Mouse (Mus musculus) lung, adult 2 months (tissue): ENCODE measurements around the gene Dnlz. TPM values are rescaled to one million over a fixed set of nuclear protein-coding genes. Genes with fewer than 3 reads are reported as not detected.

Source experiments
- DNase-seq: peaks from one replicate; pipeline ENCODE4 v3.0.0; 2022
- H3K4me1 ChIP-seq: fragments of 200-500 bp; 2 replicates; pipeline ENCODE4 v1.6.1; 2011; ENCODE audit warnings: low read length; ENCODE audit not compliant: control insufficient read depth, insufficient read depth
- H3K4me3 ChIP-seq: fragments of 200-500 bp; replicated peaks from 2 replicates; pipeline ENCODE3; 2011; ENCODE audit warnings: low read depth, mild to moderate bottlenecking, control low read depth, low read length; ENCODE audit errors: extremely low read depth
- CTCF ChIP-seq: fragments of 200-500 bp; IDR thresholded peaks from 2 replicates; pipeline ENCODE4 v1.5.1; 2011; ENCODE audit warnings: mild to moderate bottlenecking, low read length, control low read depth; ENCODE audit not compliant: insufficient read depth
- POLR2A ChIP-seq: fragments of 200-500 bp; IDR thresholded peaks from 2 replicates; pipeline ENCODE4 v1.6.1; 2011; ENCODE audit warnings: low read depth, mild to moderate bottlenecking, control low read depth, low read length, borderline replicate concordance; ENCODE audit errors: extremely low read depth
- WGBS: fragments of 180-500 bp; shearing (Covaris S2); methylation state at CpG from one replicate; pipeline ENCODE4 v1.1.7; 2018; 5-methylcytosine and 5-hydroxymethylcytosine counted together
- polyA plus RNA-seq: library from polyadenylated mRNA; depleted of rRNA; stranded (reverse); fragments of >200 nt; gene quantifications from 2 replicates; pipeline ENCODE4 v1.2.3, GENCODE M21; 2012

Dnlz gene
- polyA plus RNA-seq, 1 experiment = 16.3 TPM

GRCm38 (mm10) chr2:26357484-26357883 lies 5.6 kb upstream of the Dnlz start:
- 64% methylated on average over 15 of the region's 15 CpGs for WGBS
- TF ChIP-seq POLR2A = no peak
- TF ChIP-seq CTCF = no peak
- H3K4me1 ChIP-seq = peaks cover 1% of the 10 kb centered on the region; the same call in 1 of the 2 replicates
- H3K4me3 ChIP-seq = no peak overlapping the region
- DNase-seq = no peak

GRCm38 (mm10) chr2:26356678-26357077 lies 4.8 kb upstream of the Dnlz start:
- 56% methylated on average over 7 of the region's 7 CpGs for WGBS
- no peak for DNase-seq

GRCm38 (mm10) chr2:26356231-26356630 lies 4.3 kb upstream of the Dnlz start:
- WGBS = 83% methylated on average over 4 of the region's 4 CpGs
- TF ChIP-seq POLR2A (no peak), CTCF (no peak)
- H3K4me3 ChIP-seq = no peak overlapping the region
- DNase-seq = no peak
- H3K4me1 ChIP-seq = peaks cover 3% of the 10 kb centered on the region; the same call in 1 of the 2 replicates

More at GRCm38 (mm10) chr2:26356678-26357077, 4.8 kb upstream of the Dnlz start:
- peaks cover 3% of the 10 kb centered on the region; the same call in 1 of the 2 replicates for H3K4me1 ChIP-seq
- TF ChIP-seq POLR2A (peak; percentile 72; the same call in 1 of the 2 replicates), CTCF (no peak)
- H3K4me3 ChIP-seq = peak overlapping the region; percentile 37

GRCm38 (mm10) chr2:26354401-26354800 lies 2.5 kb upstream of the Dnlz start:
- TF ChIP-seq CTCF (no peak), POLR2A (no peak)

GRCm38 (mm10) chr2:26353066-26353980 lies 1.4 kb upstream of the Dnlz start:
- H3K4me1 ChIP-seq = peaks cover 17% of the 10 kb centered on the region
- 87% methylated on average over 11 of the region's 11 CpGs for WGBS
- TF ChIP-seq CTCF = no peak
- no peak for TF ChIP-seq POLR2A
- no peak overlapping the region for H3K4me3 ChIP-seq
- no peak for DNase-seq

More at GRCm38 (mm10) chr2:26354401-26354800, 2.5 kb upstream of the Dnlz start:
- DNase-seq = no peak
- 74% methylated on average over 4 of the region's 4 CpGs for WGBS
- peaks cover 10% of the 10 kb centered on the region for H3K4me1 ChIP-seq
- H3K4me3 ChIP-seq = no peak overlapping the region

- TF ChIP-seq CTCF (no peak), POLR2A (no peak)
- Histone ChIP-seq H3K4me3 (peak overlapping the region; percentile 93), H3K4me1 (peaks cover 17% of the 10 kb centered on the region)
- WGBS = 3% methylated on average over 36 of the region's 36 CpGs
- DNase-seq = peak; percentile 61
These were observed 491 bp upstream of the Dnlz start for GRCm38 (mm10) chr2:26352291-26352910.

GRCm38 (mm10) chr2:26348241-26348640 lies 3.7 kb downstream of the Dnlz start:
- TF ChIP-seq POLR2A = no peak
- TF ChIP-seq CTCF = no peak
- WGBS = 21% methylated on average over 6 of the region's 6 CpGs
- no peak for DNase-seq
- Histone ChIP-seq H3K4me3 (no peak overlapping the region), H3K4me1 (peaks cover 17% of the 10 kb centered on the region)

- no peak overlapping the region for H3K4me3 ChIP-seq
- no peak for DNase-seq
- peaks cover 23% of the 10 kb centered on the region for H3K4me1 ChIP-seq
- TF ChIP-seq CTCF (no peak), POLR2A (no peak)
- WGBS = 47% methylated on average over 11 of the region's 11 CpGs
These were observed 9.1 kb downstream of the Dnlz start for GRCm38 (mm10) chr2:26342609-26343490.

GRCm38 (mm10) chr2:26342044-26342443 lies 9.9 kb downstream of the Dnlz start:
- Histone ChIP-seq H3K4me1 (peaks cover 23% of the 10 kb centered on the region), H3K4me3 (peak overlapping the region; percentile 11)
- no peak for TF ChIP-seq CTCF
- TF ChIP-seq POLR2A = peak; percentile 48; the same call in 1 of the 2 replicates
- 29% methylated on average over 10 of the region's 10 CpGs for WGBS
- DNase-seq = peak; percentile 50
